Mouse (Mus musculus): ENCODE results near the gene Mrgpra6. TPM values are rescaled to one million over a fixed set of nuclear protein-coding genes. Genes with fewer than 3 reads are reported as not detected.

Mrgpra6 gene
- polyA plus RNA-seq (2014; fragmentation: Nextera tagmentation; extraction: Ambion mirVana) = not detected in 2 replicates

DNA sequence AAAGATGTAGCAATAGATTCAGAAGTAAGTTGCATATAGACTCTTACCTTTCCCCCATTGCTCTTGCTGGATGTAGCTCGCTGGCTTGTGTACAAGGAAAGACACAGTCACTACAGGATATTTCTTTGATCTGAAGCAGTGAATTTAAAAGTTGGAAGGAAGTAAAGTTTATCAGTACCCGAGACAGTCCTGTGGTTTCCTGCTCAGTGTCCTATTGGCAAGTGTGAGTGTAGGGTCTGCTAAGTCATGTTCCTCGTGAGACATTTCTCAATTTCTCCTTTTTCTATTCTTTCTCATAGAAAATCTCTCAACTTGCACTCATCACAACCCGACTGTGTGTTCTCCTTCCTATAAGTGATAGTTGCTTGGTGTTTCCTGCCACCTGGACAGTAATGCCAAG is at the start of gene Mrgpra6:
Gene Mrgpra6, minus strand, starts transcription at position 91 of the 400 bp plus-strand sequence.
- H3K4me2 ChIP-seq (replicated peaks; ENCODE audit: low read depth, low read length) = no peak within 1 kb of the TSS
- no peak for ATAC-seq (ENCODE audit: low FRiP score, low TSS enrichment)
- H3K36me3 ChIP-seq (ENCODE audit: control insufficient read depth, insufficient read depth, low read length) = no peaks in the 10 kb centered on the region
- no peak within 1 kb of the TSS for H3K27ac ChIP-seq (ENCODE audit: low read depth, low read length)
- WGBS = 74% methylated on average over 4 of the region's 4 CpGs
- no peaks in the 10 kb centered on the region for H3K4me1 ChIP-seq (ENCODE audit: control insufficient read depth, insufficient read depth, low read length)
- no peak within 1 kb of the TSS for H3K9ac ChIP-seq (ENCODE audit: low read depth, low read length)
- H3K27me3 ChIP-seq (ENCODE audit: control insufficient read depth, insufficient read depth, low read length) = no peaks in the 10 kb centered on the region
- H3K9me3 ChIP-seq (ENCODE audit: control insufficient read depth, low read length) = no peaks in the 10 kb centered on the region
- H3K4me3 ChIP-seq (ENCODE audit: low read length) = no peak within 1 kb of the TSS

DNA sequence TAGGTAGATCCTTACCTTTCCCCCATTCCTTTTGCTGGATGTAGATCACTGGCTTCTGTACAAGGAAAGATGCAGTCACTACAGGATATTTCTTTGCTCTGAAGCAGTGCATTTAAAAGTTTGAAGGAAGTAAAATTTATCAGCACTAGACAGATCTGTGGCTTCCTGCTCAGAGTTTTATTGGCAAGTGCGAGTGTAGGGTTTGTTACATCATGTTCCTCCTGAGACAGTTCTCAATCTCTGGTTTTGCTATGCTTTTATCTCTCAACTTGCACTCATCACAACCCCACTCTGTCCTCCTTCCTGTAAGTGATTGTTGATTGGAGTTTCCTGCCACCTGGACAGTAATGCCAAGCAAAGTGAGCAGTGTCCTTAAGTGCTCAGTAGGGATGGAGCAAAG is 48.0 kb upstream of the Mrgpra6 start, which contains the start of gene Mrgpra9:
Gene Mrgpra9, minus strand, starts transcription at position 79 of the 400 bp plus-strand sequence.
- H3K4me2 ChIP-seq (replicated peaks; ENCODE audit: low read depth, low read length) = no peak within 1 kb of the TSS
- no peaks in the 10 kb centered on the region for H3K27me3 ChIP-seq (ENCODE audit: control insufficient read depth, insufficient read depth, low read length)
- WGBS = 58% methylated on average over 1 of the region's 1 CpGs
- H3K4me1 ChIP-seq (ENCODE audit: control insufficient read depth, insufficient read depth, low read length) = no peaks in the 10 kb centered on the region
- no peaks in the 10 kb centered on the region for H3K36me3 ChIP-seq (ENCODE audit: control insufficient read depth, insufficient read depth, low read length)
- H3K9me3 ChIP-seq (ENCODE audit: control insufficient read depth, low read length) = no peaks in the 10 kb centered on the region
- H3K4me3 ChIP-seq (ENCODE audit: low read length) = no peak within 1 kb of the TSS
- H3K27ac ChIP-seq (ENCODE audit: low read depth, low read length) = no peak within 1 kb of the TSS
- H3K9ac ChIP-seq (ENCODE audit: low read depth, low read length) = no peak within 1 kb of the TSS
- no peak for ATAC-seq (ENCODE audit: low FRiP score, low TSS enrichment)

DNA sequence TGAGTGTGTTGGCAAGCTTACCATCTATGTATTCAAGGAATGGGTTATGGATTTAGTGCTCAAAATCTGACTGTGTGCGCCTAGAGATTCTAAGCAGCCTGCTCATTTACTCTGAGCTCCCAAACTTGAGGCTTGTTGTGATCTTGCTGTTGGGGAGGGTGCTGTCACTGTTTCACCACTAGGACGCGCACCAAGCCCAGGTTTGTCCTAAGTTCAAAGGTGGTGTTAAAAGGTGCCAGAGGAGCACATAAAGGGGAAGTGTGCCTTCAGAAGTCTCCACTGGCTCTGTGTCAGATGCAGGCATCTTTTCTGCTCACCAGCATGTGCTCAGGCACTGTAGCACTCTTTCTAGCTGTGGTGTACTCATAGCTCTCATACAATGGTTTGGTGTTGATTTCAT is 39.9 kb upstream of the Mrgpra6 start:
- Histone ChIP-seq H3K4me2 (replicated peaks; ENCODE audit: low read depth, low read length) (no peak overlapping the region), H3K4me1 (ENCODE audit: control insufficient read depth, insufficient read depth, low read length) (no peaks in the 10 kb centered on the region), H3K27me3 (ENCODE audit: control insufficient read depth, insufficient read depth, low read length) (no peaks in the 10 kb centered on the region), H3K4me3 (ENCODE audit: low read length) (no peak overlapping the region), H3K9ac (ENCODE audit: low read depth, low read length) (no peak overlapping the region), H3K36me3 (ENCODE audit: control insufficient read depth, insufficient read depth, low read length) (no peaks in the 10 kb centered on the region), H3K9me3 (ENCODE audit: control insufficient read depth, low read length) (no peaks in the 10 kb centered on the region), H3K27ac (ENCODE audit: low read depth, low read length) (no peak overlapping the region)
- 54% methylated on average over 3 of the region's 3 CpGs for whole genome bisulfite sequencing
- ATAC-seq (ENCODE audit: low FRiP score, low TSS enrichment) = no peak

DNA sequence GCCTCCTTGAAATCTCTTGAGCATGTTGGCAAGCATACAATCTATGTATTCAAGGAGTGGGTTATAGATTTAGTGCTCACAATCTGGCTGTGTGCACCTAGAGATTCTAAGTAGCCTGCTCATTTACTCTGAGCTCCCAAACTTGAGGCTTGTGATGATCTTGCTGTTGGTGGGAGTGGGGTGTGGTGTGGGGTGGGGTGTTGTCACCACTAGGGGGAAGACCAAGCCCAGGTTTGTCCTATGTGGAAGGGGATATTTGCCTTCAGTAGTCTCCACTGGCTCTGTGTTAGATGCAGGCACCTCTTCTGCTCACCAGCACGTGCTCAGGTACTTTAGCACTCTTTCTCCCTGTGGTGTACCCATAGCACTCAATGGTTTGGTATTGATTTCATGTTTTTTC is 9.4 kb downstream of the Mrgpra6 start:
- H3K4me1 ChIP-seq (ENCODE audit: control insufficient read depth, insufficient read depth, low read length) = no peaks in the 10 kb centered on the region
- H3K9ac ChIP-seq (ENCODE audit: low read depth, low read length) = no peak overlapping the region
- H3K9me3 ChIP-seq (ENCODE audit: control insufficient read depth, low read length) = peaks cover 4% of the 10 kb centered on the region; the same call in 1 of the 2 replicates
- H3K27me3 ChIP-seq (ENCODE audit: control insufficient read depth, insufficient read depth, low read length) = no peaks in the 10 kb centered on the region
- no peak overlapping the region for H3K4me2 ChIP-seq (replicated peaks; ENCODE audit: low read depth, low read length)
- ATAC-seq (ENCODE audit: low FRiP score, low TSS enrichment) = no peak
- WGBS = 53% methylated on average over 1 of the region's 1 CpGs
- H3K4me3 ChIP-seq (ENCODE audit: low read length) = no peak overlapping the region
- no peak overlapping the region for H3K27ac ChIP-seq (ENCODE audit: low read depth, low read length)
- H3K36me3 ChIP-seq (ENCODE audit: control insufficient read depth, insufficient read depth, low read length) = no peaks in the 10 kb centered on the region

DNA sequence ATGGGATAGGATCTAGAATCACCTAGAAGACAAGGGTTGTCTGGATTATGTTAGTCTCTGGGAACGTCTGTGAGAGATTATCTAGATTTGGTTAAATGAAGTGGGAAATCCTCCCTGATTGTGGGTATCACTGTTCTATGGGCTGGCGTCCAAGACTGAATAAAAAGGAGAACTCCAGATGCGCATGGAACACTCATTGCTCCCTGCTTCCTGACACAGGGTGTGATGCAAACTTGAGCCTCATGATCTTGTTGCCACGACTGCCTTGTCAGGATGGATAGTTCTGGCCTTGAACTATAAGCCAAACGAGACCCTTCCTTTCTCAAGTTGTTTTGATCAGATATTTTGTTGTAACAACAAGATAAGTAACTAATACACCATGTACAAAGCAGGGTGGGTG is 33.9 kb downstream of the Mrgpra6 start:
- 79% methylated on average over 5 of the region's 5 CpGs for WGBS
- no peak for ATAC-seq (ENCODE audit: low FRiP score, low TSS enrichment)

DNA sequence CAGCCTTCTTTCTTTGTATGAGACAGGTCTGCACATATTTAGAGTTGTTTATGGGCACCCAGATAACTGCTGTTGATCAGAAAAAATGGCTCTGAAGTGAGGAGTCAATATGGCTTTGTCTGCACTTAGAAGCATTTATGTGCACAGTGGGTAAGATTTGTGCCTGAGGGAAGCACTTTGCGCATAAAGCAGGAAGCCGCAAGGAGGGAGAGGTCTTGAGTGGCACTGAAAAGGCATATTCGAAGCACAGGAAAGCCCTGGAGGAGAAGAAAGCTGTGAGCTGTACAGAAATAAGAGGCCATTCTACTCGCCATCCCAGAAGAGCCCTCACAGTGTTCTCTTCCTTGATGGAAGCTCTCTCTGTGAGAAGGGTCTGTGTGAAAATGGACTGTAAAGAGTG is 39.7 kb downstream of the Mrgpra6 start:
- H3K36me3 ChIP-seq (ENCODE audit: control insufficient read depth, insufficient read depth, low read length) = no peaks in the 10 kb centered on the region
- no peak overlapping the region for H3K9ac ChIP-seq (ENCODE audit: low read depth, low read length)
- no peaks in the 10 kb centered on the region for H3K4me1 ChIP-seq (ENCODE audit: control insufficient read depth, insufficient read depth, low read length)
- H3K4me3 ChIP-seq (ENCODE audit: low read length) = no peak overlapping the region
- no peaks in the 10 kb centered on the region for H3K9me3 ChIP-seq (ENCODE audit: control insufficient read depth, low read length)
- H3K27me3 ChIP-seq (ENCODE audit: control insufficient read depth, insufficient read depth, low read length) = no peaks in the 10 kb centered on the region
- no peak for ATAC-seq (ENCODE audit: low FRiP score, low TSS enrichment)
- H3K27ac ChIP-seq (ENCODE audit: low read depth, low read length) = no peak overlapping the region
- no peak overlapping the region for H3K4me2 ChIP-seq (replicated peaks; ENCODE audit: low read depth, low read length)
- WGBS = 73% methylated on average over 4 of the region's 4 CpGs

More for the DNA sequence above, 33.9 kb downstream of the Mrgpra6 start:
- Histone ChIP-seq H3K4me1 (ENCODE audit: control insufficient read depth, insufficient read depth, low read length) (no peaks in the 10 kb centered on the region), H3K27ac (ENCODE audit: low read depth, low read length) (no peak overlapping the region), H3K4me2 (replicated peaks; ENCODE audit: low read depth, low read length) (no peak overlapping the region), H3K27me3 (ENCODE audit: control insufficient read depth, insufficient read depth, low read length) (no peaks in the 10 kb centered on the region), H3K9ac (ENCODE audit: low read depth, low read length) (no peak overlapping the region), H3K9me3 (ENCODE audit: control insufficient read depth, low read length) (no peaks in the 10 kb centered on the region), H3K36me3 (ENCODE audit: control insufficient read depth, insufficient read depth, low read length) (no peaks in the 10 kb centered on the region), H3K4me3 (ENCODE audit: low read length) (no peak overlapping the region)

DNA sequence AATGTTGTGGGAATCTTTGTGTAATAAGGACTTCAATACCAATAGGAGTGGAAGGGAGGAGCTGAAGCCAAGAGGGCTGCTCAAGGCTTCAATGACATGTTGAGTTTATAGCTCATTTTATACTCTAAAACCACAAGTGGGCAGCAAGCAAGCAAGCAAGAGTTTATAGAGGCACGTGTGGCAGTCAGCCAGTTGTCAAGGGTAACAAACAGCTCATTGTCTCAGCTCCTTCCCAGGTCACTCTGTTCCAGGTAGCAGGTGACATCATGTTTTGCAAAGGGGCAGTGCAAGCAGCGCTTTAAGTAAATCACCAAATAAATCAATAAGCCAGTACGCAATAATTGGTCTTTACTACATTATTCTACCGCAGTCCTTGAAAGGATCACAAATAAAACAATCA is 41.5 kb downstream of the Mrgpra6 start:
- Histone ChIP-seq H3K27me3 (ENCODE audit: control insufficient read depth, insufficient read depth, low read length) (no peaks in the 10 kb centered on the region), H3K4me3 (ENCODE audit: low read length) (no peak overlapping the region), H3K4me1 (ENCODE audit: control insufficient read depth, insufficient read depth, low read length) (no peaks in the 10 kb centered on the region), H3K9ac (ENCODE audit: low read depth, low read length) (no peak overlapping the region), H3K36me3 (ENCODE audit: control insufficient read depth, insufficient read depth, low read length) (no peaks in the 10 kb centered on the region), H3K4me2 (replicated peaks; ENCODE audit: low read depth, low read length) (no peak overlapping the region), H3K9me3 (ENCODE audit: control insufficient read depth, low read length) (no peaks in the 10 kb centered on the region), H3K27ac (ENCODE audit: low read depth, low read length) (no peak overlapping the region)
- 73% methylated on average over 4 of the region's 4 CpGs for WGBS
- no peak for ATAC-seq (ENCODE audit: low FRiP score, low TSS enrichment)

DNA sequence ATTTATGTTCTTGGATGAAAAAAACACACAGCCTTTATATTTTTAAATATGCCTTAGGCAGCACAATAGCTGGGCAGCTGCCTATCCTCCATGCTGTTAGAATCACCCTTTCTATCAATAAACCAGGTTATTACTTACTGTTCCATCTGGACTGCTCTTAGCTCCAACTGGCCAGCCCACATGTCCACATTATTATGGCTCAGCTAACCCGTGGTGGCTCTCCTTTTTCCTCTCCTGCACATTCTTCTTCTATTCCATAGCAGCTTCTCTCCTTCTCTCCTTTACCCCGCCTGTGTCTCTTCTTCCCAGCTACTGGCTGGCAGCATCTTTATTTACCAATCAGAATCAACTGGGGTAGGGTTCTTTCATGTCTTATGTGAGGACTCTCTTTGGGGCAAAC is 46.3 kb downstream of the Mrgpra6 start:
- Histone ChIP-seq H3K27me3 (ENCODE audit: control insufficient read depth, insufficient read depth, low read length) (no peaks in the 10 kb centered on the region), H3K9ac (ENCODE audit: low read depth, low read length) (no peak overlapping the region), H3K27ac (ENCODE audit: low read depth, low read length) (no peak overlapping the region), H3K4me2 (replicated peaks; ENCODE audit: low read depth, low read length) (no peak overlapping the region), H3K4me1 (ENCODE audit: control insufficient read depth, insufficient read depth, low read length) (no peaks in the 10 kb centered on the region), H3K4me3 (ENCODE audit: low read length) (no peak overlapping the region), H3K36me3 (ENCODE audit: control insufficient read depth, insufficient read depth, low read length) (no peaks in the 10 kb centered on the region), H3K9me3 (ENCODE audit: control insufficient read depth, low read length) (0 out of 2 replicates have a peak, but pooled peaks cover 2% of the 10 kb centered on the region)
- ATAC-seq (ENCODE audit: low FRiP score, low TSS enrichment) = no peak
- WGBS = 77% methylated on average over 2 of the region's 2 CpGs

DNA sequence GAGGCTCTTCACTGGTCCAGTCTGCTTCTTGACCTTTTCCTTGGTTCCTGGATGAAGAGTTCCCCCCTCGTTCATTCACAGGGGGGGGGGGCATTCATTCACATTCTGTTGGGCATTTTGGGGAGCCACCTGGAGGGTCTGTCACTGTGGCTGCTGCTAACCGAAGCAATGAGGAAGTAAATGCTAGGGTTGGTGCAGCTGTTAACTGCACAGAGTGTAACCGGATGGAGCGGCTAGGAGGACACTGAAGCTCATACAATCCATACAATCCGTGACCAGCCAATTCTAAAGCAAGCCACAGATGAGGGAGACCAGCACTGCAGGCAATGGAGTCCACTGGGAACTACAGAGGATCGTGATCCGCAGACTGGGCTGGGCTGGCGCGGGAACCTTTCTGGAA is 47.0 kb downstream of the Mrgpra6 start:
- Histone ChIP-seq H3K4me2 (replicated peaks; ENCODE audit: low read depth, low read length) (no peak overlapping the region), H3K27ac (ENCODE audit: low read depth, low read length) (no peak overlapping the region), H3K4me1 (ENCODE audit: control insufficient read depth, insufficient read depth, low read length) (no peaks in the 10 kb centered on the region), H3K36me3 (ENCODE audit: control insufficient read depth, insufficient read depth, low read length) (no peaks in the 10 kb centered on the region), H3K9ac (ENCODE audit: low read depth, low read length) (no peak overlapping the region), H3K27me3 (ENCODE audit: control insufficient read depth, insufficient read depth, low read length) (no peaks in the 10 kb centered on the region), H3K9me3 (ENCODE audit: control insufficient read depth, low read length) (0 out of 2 replicates have a peak, but pooled peaks cover 2% of the 10 kb centered on the region), H3K4me3 (ENCODE audit: low read length) (no peak overlapping the region)
- WGBS = 82% methylated on average over 9 of the region's 9 CpGs
- no peak for ATAC-seq (ENCODE audit: low FRiP score, low TSS enrichment)

Measured in kidney, embryonic 14.5 days (tissue).